Mouse (Mus musculus): ENCODE measurements around the gene Lasp1. TPM values are rescaled to one million over a fixed set of nuclear protein-coding genes. Genes with fewer than 3 reads are reported as not detected.
A peak's percentile ranks its signal among the peaks of the same experiment; 100 is the strongest.

Gene Lasp1
- polyA plus RNA-seq, 1 experiment from 2014 or later, result 131 TPM

GRCm38 (mm10) chr11:97816176-97816575, 17.4 kb downstream of the Lasp1 start:
- no peak for ATAC-seq (ENCODE audit: low FRiP score)
- no peaks in the 10 kb centered on the region for H3K9me3 ChIP-seq
- 79% methylated on average over 5 of the region's 5 CpGs for WGBS
- no peaks in the 10 kb centered on the region for H3K27me3 ChIP-seq
- H3K4me1 ChIP-seq (replicated peaks), result peaks cover 81% of the 10 kb centered on the region
- no peak overlapping the region for H3K27ac ChIP-seq
- H3K9ac ChIP-seq, result no peak overlapping the region
- no peak overlapping the region for H3K4me2 ChIP-seq
- no peak overlapping the region for H3K4me3 ChIP-seq
- H3K36me3 ChIP-seq, result peaks cover 54% of the 10 kb centered on the region

DNA sequence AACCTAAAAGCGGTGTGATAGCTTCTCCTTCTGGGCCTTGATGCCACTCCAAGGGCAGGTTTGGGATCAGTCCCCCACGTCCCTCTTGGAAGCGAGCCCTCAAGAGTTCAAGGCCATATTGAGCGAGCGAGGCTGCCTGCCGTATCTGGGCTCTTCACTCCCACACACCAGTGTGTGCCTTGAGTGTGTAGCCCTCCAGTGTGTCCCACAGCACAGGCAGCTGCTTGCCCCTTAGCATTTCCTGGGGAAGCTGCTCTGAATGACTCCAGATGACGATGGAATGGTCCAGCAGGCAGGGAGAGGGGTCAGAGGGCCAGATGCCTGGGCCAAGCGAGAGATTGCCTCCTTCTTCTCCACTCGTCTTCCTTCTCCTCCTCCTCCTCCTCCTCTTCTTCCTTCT, 18.1 kb downstream of the Lasp1 start:
- H3K4me1 ChIP-seq (replicated peaks), result peaks cover 74% of the 10 kb centered on the region
- no peak overlapping the region for H3K4me3 ChIP-seq
- H3K4me2 ChIP-seq, result no peak overlapping the region
- 76% methylated on average over 9 of the region's 9 CpGs for WGBS
- no peak overlapping the region for H3K27ac ChIP-seq
- H3K36me3 ChIP-seq, result peaks cover 61% of the 10 kb centered on the region
- H3K27me3 ChIP-seq, result no peaks in the 10 kb centered on the region
- H3K9me3 ChIP-seq, result no peaks in the 10 kb centered on the region
- ATAC-seq (ENCODE audit: low FRiP score), result no peak
- H3K9ac ChIP-seq, result peak overlapping the region; percentile 10; the same call in 1 of the 2 replicates

- no peaks in the 10 kb centered on the region for H3K9me3 ChIP-seq
- H3K36me3 ChIP-seq, result peaks cover 65% of the 10 kb centered on the region
These were observed 18.6 kb downstream of the Lasp1 start for GRCm38 (mm10) chr11:97817379-97817778.

DNA sequence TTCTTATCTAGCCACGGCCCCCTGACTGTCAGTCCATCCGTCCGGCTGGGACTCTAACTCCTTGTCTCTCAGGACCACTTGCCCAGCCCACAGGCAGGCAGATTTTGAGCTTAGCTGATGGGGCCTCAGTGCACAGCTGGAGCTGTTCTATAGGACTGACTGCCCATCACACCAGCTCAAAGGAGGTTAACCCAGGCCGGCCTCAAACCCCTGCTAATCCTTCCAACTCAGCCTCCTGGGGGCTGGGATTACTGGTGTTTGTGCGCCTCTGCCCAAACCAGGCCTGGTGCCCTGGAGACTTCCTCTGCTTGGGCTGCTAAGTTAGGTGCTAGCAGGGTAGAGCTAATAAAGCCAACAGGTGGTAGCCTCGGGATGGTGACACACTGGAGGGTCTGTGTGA, 19.2 kb downstream of the Lasp1 start:
- H3K9ac ChIP-seq, result peak overlapping the region; percentile 61; the same call in 1 of the 2 replicates
- H3K4me3 ChIP-seq, result no peak overlapping the region
- peak overlapping the region; percentile 89 for H3K27ac ChIP-seq
- H3K4me2 ChIP-seq, result no peak overlapping the region; the same call in 1 of the 2 replicates
- no peaks in the 10 kb centered on the region for H3K9me3 ChIP-seq
- no peaks in the 10 kb centered on the region for H3K27me3 ChIP-seq
- H3K4me1 ChIP-seq (replicated peaks), result peaks cover 65% of the 10 kb centered on the region
- 42% methylated on average over 6 of the region's 6 CpGs for WGBS
- H3K36me3 ChIP-seq, result peaks cover 71% of the 10 kb centered on the region
- no peak for ATAC-seq (ENCODE audit: low FRiP score)

More at GRCm38 (mm10) chr11:97817379-97817778, 18.6 kb downstream of the Lasp1 start:
- H3K27ac ChIP-seq, result no peak overlapping the region; the same call in 1 of the 2 replicates
- H3K4me2 ChIP-seq, result no peak overlapping the region
- H3K4me1 ChIP-seq (replicated peaks), result peaks cover 70% of the 10 kb centered on the region
- no peak overlapping the region for H3K4me3 ChIP-seq
- no peak overlapping the region for H3K9ac ChIP-seq
- no peak for ATAC-seq (ENCODE audit: low FRiP score)
- no peaks in the 10 kb centered on the region for H3K27me3 ChIP-seq
- 43% methylated on average over 5 of the region's 5 CpGs for WGBS

- no peak overlapping the region for H3K4me3 ChIP-seq
- H3K27ac ChIP-seq, result peak overlapping the region; percentile 89
- WGBS, result 13% methylated on average over 4 of the region's 4 CpGs
- ATAC-seq (ENCODE audit: low FRiP score), result peak; percentile 78
- peak overlapping the region; percentile 61 for H3K9ac ChIP-seq
- H3K36me3 ChIP-seq, result peaks cover 75% of the 10 kb centered on the region
- H3K27me3 ChIP-seq, result no peaks in the 10 kb centered on the region
- no peaks in the 10 kb centered on the region for H3K9me3 ChIP-seq
- no peak overlapping the region; the same call in 1 of the 2 replicates for H3K4me2 ChIP-seq
- peaks cover 62% of the 10 kb centered on the region for H3K4me1 ChIP-seq (replicated peaks)
These were observed 19.8 kb downstream of the Lasp1 start for GRCm38 (mm10) chr11:97818571-97818970.

DNA sequence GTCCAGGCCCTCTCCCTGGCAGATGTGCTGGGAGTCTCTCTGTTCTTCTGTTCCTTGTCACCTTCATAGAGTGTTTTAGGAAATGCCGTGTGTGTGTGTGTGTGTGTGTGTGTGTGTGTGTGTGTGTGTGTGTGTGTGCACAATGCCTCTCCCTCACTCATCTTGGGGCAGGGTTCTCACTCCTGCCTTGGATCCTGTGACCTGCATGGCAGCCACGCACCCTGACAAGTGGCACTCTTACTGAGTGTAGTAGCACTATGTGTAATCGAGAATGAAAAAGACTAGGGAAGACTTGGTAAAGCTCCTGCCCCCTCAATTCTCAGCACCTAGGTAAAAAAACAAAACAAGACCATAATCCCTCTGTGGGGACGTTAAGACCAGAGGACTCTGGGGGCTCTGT, 20.3 kb downstream of the Lasp1 start:
- Histone ChIP-seq H3K9me3 (no peaks in the 10 kb centered on the region), H3K27me3 (no peaks in the 10 kb centered on the region), H3K9ac (peak overlapping the region; percentile 61), H3K27ac (peak overlapping the region; percentile 89), H3K36me3 (peaks cover 77% of the 10 kb centered on the region), H3K4me1 (replicated peaks) (peaks cover 57% of the 10 kb centered on the region), H3K4me3 (no peak overlapping the region), H3K4me2 (no peak overlapping the region)
- ATAC-seq (ENCODE audit: low FRiP score), result no peak
- WGBS, result 61% methylated on average over 4 of the region's 4 CpGs

DNA sequence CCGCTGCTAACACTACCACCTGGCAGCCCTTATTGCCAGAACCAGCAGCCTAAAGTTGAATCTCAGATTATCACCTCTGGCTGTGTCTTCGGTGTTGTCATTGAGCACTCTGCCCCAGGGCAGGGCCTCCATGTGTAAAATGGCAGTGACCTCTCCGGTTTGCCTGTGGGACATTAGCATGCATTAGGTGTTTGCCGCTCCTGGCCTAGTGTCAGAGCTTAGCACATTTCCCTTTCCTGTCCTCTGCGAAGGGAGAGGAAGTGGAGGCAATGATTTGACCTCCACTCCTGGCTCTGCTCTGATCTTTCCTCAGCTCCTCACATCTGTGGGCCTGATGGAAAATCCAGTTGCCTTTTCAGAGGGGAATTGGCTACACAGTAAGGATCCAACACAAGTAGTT, 21.1 kb downstream of the Lasp1 start:
- Histone ChIP-seq H3K9ac (no peak overlapping the region), H3K4me3 (no peak overlapping the region), H3K4me1 (replicated peaks) (peaks cover 57% of the 10 kb centered on the region), H3K36me3 (peaks cover 80% of the 10 kb centered on the region), H3K9me3 (no peaks in the 10 kb centered on the region), H3K27ac (peak overlapping the region; percentile 12; the same call in 1 of the 2 replicates), H3K4me2 (no peak overlapping the region), H3K27me3 (no peaks in the 10 kb centered on the region)
- 81% methylated on average over 5 of the region's 5 CpGs for WGBS
- no peak for ATAC-seq (ENCODE audit: low FRiP score)

DNA sequence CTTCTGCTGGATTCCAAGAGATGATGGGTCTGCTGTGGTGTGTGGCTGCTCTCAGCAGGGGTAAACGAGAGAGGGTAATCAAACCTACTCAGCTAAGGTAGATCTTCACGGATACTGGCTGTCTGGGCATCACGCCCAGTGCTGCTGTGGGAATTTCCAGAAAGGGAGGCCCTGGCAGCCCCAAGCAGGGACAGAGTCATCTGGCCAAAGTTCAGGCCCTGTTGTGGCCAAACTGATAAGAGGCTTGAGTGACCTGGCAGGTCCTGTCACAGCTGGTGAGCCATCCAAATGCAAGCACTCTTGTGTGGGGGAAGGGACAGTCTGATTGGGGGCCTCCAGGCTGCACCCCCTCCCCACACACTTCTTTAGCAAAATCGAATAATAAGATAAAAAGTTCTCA, 22.0 kb downstream of the Lasp1 start:
- Histone ChIP-seq H3K36me3 (peaks cover 82% of the 10 kb centered on the region), H3K4me2 (no peak overlapping the region), H3K9ac (no peak overlapping the region), H3K9me3 (no peaks in the 10 kb centered on the region), H3K27ac (no peak overlapping the region), H3K4me3 (no peak overlapping the region), H3K27me3 (no peaks in the 10 kb centered on the region), H3K4me1 (replicated peaks) (peaks cover 51% of the 10 kb centered on the region)
- WGBS, result 69% methylated on average over 4 of the region's 4 CpGs
- ATAC-seq (ENCODE audit: low FRiP score), result no peak

- H3K9me3 ChIP-seq, result no peaks in the 10 kb centered on the region
- no peak for ATAC-seq (ENCODE audit: low FRiP score)
- H3K9ac ChIP-seq, result no peak overlapping the region
- WGBS, result 94% methylated on average over 8 of the region's 8 CpGs
- no peak overlapping the region for H3K4me3 ChIP-seq
- no peak overlapping the region for H3K4me2 ChIP-seq
- no peak overlapping the region for H3K27ac ChIP-seq
- peaks cover 45% of the 10 kb centered on the region for H3K4me1 ChIP-seq (replicated peaks)
- no peaks in the 10 kb centered on the region for H3K27me3 ChIP-seq
- peaks cover 82% of the 10 kb centered on the region for H3K36me3 ChIP-seq
These were observed 22.7 kb downstream of the Lasp1 start for GRCm38 (mm10) chr11:97821401-97822064.

DNA sequence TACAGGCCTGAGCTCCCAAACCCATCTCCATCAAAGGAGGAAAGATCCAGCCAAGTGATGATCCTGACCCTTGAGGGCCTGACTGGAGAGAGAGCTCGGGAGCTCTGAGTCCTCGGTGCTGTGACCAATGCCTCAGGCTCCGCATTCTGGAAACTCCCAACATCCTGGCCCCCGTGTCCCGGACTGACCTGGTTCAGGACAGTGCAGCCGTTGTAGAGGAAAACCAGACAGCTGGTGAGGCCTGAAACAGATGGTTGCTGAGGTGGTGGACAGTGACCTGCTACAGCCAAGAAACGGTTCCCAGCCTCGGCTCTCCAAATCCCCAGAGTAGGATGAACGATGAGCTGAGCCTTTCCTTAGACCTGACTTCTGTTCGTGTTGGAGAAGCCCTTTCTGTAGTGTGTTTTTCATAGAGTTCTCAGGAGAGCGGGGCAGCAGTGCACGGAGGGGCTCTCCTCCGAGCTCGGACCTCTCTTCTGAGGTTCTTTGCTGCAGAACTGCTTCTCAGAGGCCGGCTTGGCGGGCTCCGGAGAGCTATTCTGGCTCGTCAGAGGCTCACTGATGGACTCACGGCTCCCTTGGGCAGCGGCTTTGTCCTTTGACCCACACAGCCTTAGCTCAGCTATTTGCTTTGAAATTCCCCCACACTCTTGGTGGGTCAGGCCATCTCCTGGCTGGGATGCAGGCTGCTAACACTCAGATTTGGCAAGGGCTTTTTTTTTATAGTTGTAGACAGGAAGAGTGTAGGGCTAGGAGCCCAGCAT, 24.2 kb downstream of the Lasp1 start:
- Histone ChIP-seq H3K9me3 (no peaks in the 10 kb centered on the region), H3K4me2 (no peak overlapping the region), H3K27me3 (no peaks in the 10 kb centered on the region), H3K36me3 (peaks cover 83% of the 10 kb centered on the region), H3K27ac (no peak overlapping the region), H3K9ac (0 out of 2 replicates have a peak overlapping the region, but pooled peaks have one; percentile 8), H3K4me3 (no peak overlapping the region), H3K4me1 (replicated peaks) (peaks cover 32% of the 10 kb centered on the region)
- 72% methylated on average over 20 of the region's 20 CpGs for WGBS
- ATAC-seq (ENCODE audit: low FRiP score), result no peak

- Histone ChIP-seq H3K4me3 (no peak overlapping the region), H3K9me3 (no peaks in the 10 kb centered on the region), H3K4me1 (replicated peaks) (peaks cover 21% of the 10 kb centered on the region), H3K27ac (no peak overlapping the region), H3K27me3 (no peaks in the 10 kb centered on the region), H3K4me2 (no peak overlapping the region), H3K36me3 (peaks cover 83% of the 10 kb centered on the region), H3K9ac (no peak overlapping the region)
- WGBS, result 95% methylated on average over 11 of the region's 11 CpGs
- ATAC-seq (ENCODE audit: low FRiP score), result no peak
These were observed 25.4 kb downstream of the Lasp1 start for GRCm38 (mm10) chr11:97824168-97824567.

- 76% methylated on average over 6 of the region's 6 CpGs for WGBS
- ATAC-seq (ENCODE audit: low FRiP score), result no peak
- no peaks in the 10 kb centered on the region for H3K9me3 ChIP-seq
- no peaks in the 10 kb centered on the region for H3K27me3 ChIP-seq
- H3K4me1 ChIP-seq (replicated peaks), result peaks cover 18% of the 10 kb centered on the region
- H3K36me3 ChIP-seq, result peaks cover 85% of the 10 kb centered on the region
- H3K27ac ChIP-seq, result 0 out of 2 replicates have a peak overlapping the region, but pooled peaks have one; percentile 23
- H3K4me2 ChIP-seq, result no peak overlapping the region
- H3K4me3 ChIP-seq, result no peak overlapping the region
- no peak overlapping the region for H3K9ac ChIP-seq
These were observed 26.1 kb downstream of the Lasp1 start for GRCm38 (mm10) chr11:97824895-97825294.
